Comparison of ENCODE assay signal across 26 mouse cellular contexts in the genomic region with DNA sequence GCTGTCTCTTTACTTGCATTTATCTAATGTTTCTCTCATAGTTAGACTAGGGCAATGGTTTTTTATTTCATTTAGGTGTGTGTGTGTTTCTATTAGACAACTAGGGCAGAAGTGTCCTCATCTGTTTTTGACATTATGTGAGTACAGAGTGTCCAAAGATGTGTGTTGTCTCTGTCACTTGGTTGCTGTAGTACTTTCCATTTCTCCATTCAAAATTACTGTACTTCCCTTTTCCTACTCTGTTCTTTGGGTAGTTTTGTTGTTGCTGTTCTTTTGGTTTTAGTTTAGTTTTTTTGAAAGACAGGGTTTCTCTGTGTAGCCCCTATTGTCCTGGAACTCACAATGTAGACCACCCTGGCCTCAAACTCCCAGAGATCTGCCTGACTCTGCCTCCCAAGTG. TPM values are rescaled to one million over a fixed set of nuclear protein-coding genes. Genes with fewer than 3 reads are reported as not detected.
"Had no signal": no experiment of that assay in that cellular context is flagged by ENCODE, and none has a peak within 500 bp of the region (broad histone marks: within the 10 kb centered on the region; RNA-seq: fewer than 3 reads in every experiment).

No protein-coding gene starts in this region.

- H3K27ac ChIP-seq: liver, embryonic 15.5 days; macrophage; midbrain, embryonic 10.5 days; midbrain, embryonic 12.5 days; neural tube, embryonic 13.5 days; neural tube, embryonic 15.5 days; stomach, embryonic 15.5 days; stomach, postnatal 0 days had no signal

- DNase-seq: liver, postnatal 0 days; lung, embryonic 14.5 days; lung, postnatal 14 days; lung, postnatal 36 days; midbrain, embryonic 14.5 days; retina, postnatal 1 day; right cerebral cortex, adult 18-20 months; right cerebral cortex, postnatal 14 days; thymus, adult 2 months; thymus, postnatal 25 days; thymus, postnatal 4 days had no signal

- H3K9ac ChIP-seq: liver, embryonic 15.5 days; liver, postnatal 0 days; lung, embryonic 14.5 days; midbrain, embryonic 12.5 days; neural tube, embryonic 13.5 days; neural tube, embryonic 15.5 days; stomach, embryonic 15.5 days had no signal

- H3K27me3 ChIP-seq: midbrain, embryonic 12.5 days; neural tube, embryonic 13.5 days; neural tube, embryonic 15.5 days; stomach, embryonic 15.5 days had no signal

- H3K4me3 ChIP-seq: liver, embryonic 15.5 days; midbrain, embryonic 10.5 days; midbrain, embryonic 12.5 days; myocyte; neural tube, embryonic 13.5 days; neural tube, embryonic 15.5 days; stomach, embryonic 15.5 days had no signal

- H3K9me3 ChIP-seq: liver, embryonic 15.5 days; midbrain, embryonic 10.5 days; midbrain, embryonic 12.5 days; neural tube, embryonic 13.5 days; neural tube, embryonic 15.5 days; stomach, embryonic 15.5 days had no signal

- H3K4me1 ChIP-seq: liver, embryonic 15.5 days; midbrain, embryonic 10.5 days; midbrain, embryonic 12.5 days; neural tube, embryonic 13.5 days; neural tube, embryonic 15.5 days had no signal

- ATAC-seq: liver, postnatal 0 days; midbrain, embryonic 16.5 days had no signal

- H3K36me3 ChIP-seq: liver, embryonic 15.5 days; midbrain, embryonic 10.5 days; midbrain, embryonic 12.5 days; neural tube, embryonic 13.5 days; neural tube, embryonic 15.5 days; stomach, embryonic 15.5 days had no signal

- H3K4me2 ChIP-seq: liver, embryonic 15.5 days; lung, embryonic 14.5 days; midbrain, embryonic 12.5 days; neural tube, embryonic 13.5 days; neural tube, embryonic 15.5 days; stomach, embryonic 15.5 days had no signal

RNA-seq across cellular contexts. Expression of a gene that starts 5.8 kb away (rescaled TPM):
- total RNA-seq: megakaryocyte progenitor cell, adult 5-6 weeks; megakaryocyte-erythroid progenitor cell, adult 5-6 weeks had no signal
- polyA plus RNA-seq: liver, embryonic 15.5 days; lung, embryonic 16.5 days; macrophage; myocyte; spleen, adult 2 months; stomach, embryonic 15.5 days; stomach, postnatal 0 days; thymus, adult 2 months; urinary bladder, adult 2 months had no signal
